Mouse (Mus musculus) layer of hippocampus, postnatal 14 days (tissue): ENCODE measurements at regions not wholly inside any gene's neighbourhood (a gene's known extent, or its start where the extent isn't known, plus 50 kb on each side); places are given as distances from the start of the nearest gene placed in this dataset.

Experiments
- DNase-seq, 2 experiments: peaks; one replicate each; pipeline ENCODE4 v3.0.0; 2021 to 2022; ENCODE audit warnings: low spot score in 2 of 2, mixed read lengths in 1 of 2

GRCm38 (mm10) chr11:30372924-30373323 lies 98.7 kb downstream of the 4930505A04Rik start:
- DNase-seq, result no peak

DNA sequence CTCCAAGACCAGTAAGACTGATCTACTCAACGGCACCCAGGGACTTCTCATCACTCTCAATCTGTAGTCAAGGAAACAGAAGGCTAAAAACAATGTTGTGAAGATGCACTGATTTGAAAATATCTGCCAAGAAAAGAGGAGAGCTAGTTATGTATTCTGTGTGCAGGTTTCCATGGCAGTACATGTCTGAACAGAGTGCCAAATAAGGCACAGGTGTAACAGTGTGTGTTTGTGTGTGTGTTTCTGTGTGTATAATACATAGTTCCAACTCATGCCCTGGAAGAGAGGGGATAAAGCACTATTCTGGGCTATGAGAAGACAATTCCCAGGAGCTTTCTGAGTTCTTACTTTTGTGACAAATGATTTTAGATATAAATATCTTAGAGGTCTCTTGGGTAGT lies 99.7 kb downstream of the 4930505A04Rik start:
- peak in 1 of 2 experiments; percentile 17 for DNase-seq

DNA sequence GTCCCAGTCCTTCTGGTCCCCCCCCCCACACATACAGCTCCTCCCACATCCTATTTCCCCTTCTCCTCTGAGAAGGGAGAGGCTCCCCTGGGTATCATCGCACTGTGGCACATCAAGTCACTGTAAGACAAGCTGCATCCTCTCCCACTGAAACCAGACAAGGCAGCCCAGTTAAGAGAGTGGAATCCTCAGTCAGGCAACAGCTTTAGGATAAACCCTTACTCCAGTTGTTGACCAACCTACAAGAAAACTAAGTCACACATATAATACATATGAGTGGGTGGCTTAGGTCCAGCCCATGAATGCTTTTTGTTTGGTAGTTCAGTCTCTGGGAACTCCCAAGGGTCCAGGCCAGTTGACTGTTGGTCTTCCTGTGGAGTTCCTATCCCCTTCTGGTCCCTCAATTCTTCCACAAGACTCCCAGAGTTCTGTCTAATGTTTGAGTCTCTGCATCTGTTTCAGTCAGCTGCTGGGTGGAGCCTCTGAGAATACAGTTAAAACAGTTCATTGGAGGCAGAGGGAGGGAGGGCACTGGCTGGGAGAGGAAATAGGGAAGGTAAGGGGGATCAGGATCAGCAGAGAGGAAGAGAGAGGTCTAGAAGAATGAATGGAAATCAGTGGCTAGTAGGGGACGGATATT lies 101.7 kb upstream of the Sptbn1 start:
- DNase-seq, result no peak

GRCm38 (mm10) chr11:30367373-30368225 lies 99.6 kb upstream of the Sptbn1 start:
- peak; percentile 20 to 72 for DNase-seq

GRCm38 (mm10) chr11:30366491-30366890 lies 98.5 kb upstream of the Sptbn1 start:
- DNase-seq, result no peak

GRCm38 (mm10) chr11:30364993-30365392 lies 97.0 kb upstream of the Sptbn1 start:
- no peak for DNase-seq

- DNase-seq, result no peak
Measured at GRCm38 (mm10) chr11:30364591-30364990, 96.6 kb upstream of the Sptbn1 start.

GRCm38 (mm10) chr11:30358196-30358595 lies 90.2 kb upstream of the Sptbn1 start:
- no peak for DNase-seq

DNA sequence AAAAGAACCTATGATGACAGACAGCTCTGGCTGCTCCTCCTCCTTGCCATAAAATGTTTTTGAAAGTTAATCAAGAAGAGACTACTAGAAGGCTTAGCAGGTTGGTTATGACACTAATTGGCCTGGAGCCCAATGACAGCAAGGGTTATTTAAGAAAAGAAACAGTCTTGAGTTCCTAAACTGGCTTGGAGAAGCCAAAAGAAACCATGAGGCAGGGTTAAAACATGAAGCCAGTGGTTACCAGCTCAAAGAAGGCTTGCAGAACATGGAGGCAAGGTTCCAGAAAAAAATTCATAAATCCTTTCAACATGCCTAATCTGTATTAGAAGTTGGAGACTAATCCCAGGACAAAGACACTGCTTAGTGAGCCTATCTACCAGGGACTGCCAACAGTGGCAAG lies 87.4 kb upstream of the Sptbn1 start:
- no peak for DNase-seq

DNA sequence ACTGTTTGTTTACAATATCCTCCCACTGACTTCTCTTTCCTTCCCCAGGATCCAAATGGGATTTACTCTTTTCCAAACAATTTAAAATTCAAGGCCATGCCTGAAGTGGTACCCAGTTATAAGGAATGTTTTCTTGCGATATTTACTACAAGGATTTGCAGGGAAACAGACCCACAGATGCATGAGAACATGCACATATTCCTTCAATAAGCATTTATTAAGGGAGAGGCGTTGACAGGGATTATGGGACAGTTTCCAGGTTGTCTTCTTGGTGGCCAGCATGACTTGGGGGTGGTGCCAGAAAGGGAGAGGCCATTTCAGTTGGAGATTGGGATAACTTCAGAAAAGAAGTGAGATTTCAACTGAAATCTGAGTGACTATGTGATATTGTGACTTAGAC lies 58.4 kb upstream of the Sptbn1 start:
- DNase-seq, result no peak
